Mouse (Mus musculus) bone marrow macrophage, adult 2 months (primary cell): Measurements from ENCODE around the gene Rnpc3. TPM values are rescaled to one million over a fixed set of nuclear protein-coding genes. Genes with fewer than 3 reads are reported as not detected.

Experiments
- H3K27ac ChIP-seq: 2 replicates; pipeline ENCODE4 v1.5.1; 2012; ENCODE audit warnings: low read depth, low read length; ENCODE audit not compliant: insufficient read depth
- H3K4me1 ChIP-seq: 2 replicates; pipeline ENCODE4 v1.6.1; 2012; ENCODE audit warnings: low read length; ENCODE audit not compliant: control insufficient read depth, insufficient read depth
- H3K4me3 ChIP-seq: 2 replicates; pipeline ENCODE4 v1.5.1; 2012; ENCODE audit warnings: mild to moderate bottlenecking, low read length, moderate library complexity; ENCODE audit not compliant: insufficient read depth
- CTCF ChIP-seq: IDR thresholded peaks from 2 replicates; pipeline ENCODE4 v1.5.1; 2012; ENCODE audit warnings: low read depth, mild to moderate bottlenecking, low read length, moderate library complexity
- POLR2A ChIP-seq: IDR thresholded peaks from 2 replicates; pipeline ENCODE4 v1.6.1; 2012; ENCODE audit warnings: mild to moderate bottlenecking, low read depth, low read length, borderline replicate concordance
- polyA plus RNA-seq: library from polyadenylated mRNA; stranded (reverse); fragments of >200 nt; gene quantifications from 2 replicates; pipeline ENCODE4 v1.2.4, GENCODE M21; 2012; ENCODE audit not compliant: missing spikeins, insufficient read depth, insufficient read length

The Rnpc3 gene
- polyA plus RNA-seq, 1 experiment = 18.8 TPM

DNA sequence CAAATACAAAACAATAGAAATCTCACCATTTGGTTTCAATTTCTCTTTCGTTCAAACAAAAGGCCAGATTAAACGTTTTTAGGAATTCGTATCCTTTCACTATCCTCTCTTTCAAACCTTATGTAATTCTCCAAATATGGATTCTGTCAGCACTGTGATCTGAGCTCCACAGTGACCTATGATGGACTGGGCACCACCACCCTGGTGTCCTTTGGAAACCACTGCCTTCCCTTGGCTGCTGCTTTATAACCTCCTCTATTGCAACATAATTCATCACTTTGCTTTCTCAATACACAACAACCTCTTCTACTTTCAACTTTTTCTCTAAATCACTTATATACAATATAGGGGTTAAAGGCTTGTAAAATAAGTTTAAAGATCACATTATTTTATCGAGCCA lies 55.4 kb downstream of the Rnpc3 start:
- Histone ChIP-seq H3K27ac (no peak overlapping the region), H3K4me3 (no peak overlapping the region), H3K4me1 (no peaks in the 10 kb centered on the region)
- no peak for TF ChIP-seq POLR2A
- no peak for TF ChIP-seq CTCF

DNA sequence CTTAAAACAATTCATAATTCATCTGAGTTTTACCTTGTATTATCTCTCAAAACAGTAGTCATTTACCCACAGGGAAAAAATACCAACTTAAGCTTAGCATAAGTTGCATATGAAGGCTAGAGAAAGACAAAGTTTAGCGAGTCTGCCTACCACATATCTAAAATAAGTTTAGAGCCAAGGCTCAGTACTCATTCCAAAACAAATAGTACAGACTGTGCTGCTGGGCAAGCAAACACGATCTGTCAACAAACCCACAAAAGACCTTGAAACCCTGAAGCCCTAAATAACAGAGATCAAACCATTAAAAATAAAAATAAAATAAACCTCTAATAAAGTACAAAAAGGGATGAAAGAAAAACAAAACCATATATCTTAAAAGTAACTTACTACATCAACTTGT lies 55.8 kb downstream of the Rnpc3 start:
- H3K27ac ChIP-seq = no peak overlapping the region
- H3K4me1 ChIP-seq = no peaks in the 10 kb centered on the region

DNA sequence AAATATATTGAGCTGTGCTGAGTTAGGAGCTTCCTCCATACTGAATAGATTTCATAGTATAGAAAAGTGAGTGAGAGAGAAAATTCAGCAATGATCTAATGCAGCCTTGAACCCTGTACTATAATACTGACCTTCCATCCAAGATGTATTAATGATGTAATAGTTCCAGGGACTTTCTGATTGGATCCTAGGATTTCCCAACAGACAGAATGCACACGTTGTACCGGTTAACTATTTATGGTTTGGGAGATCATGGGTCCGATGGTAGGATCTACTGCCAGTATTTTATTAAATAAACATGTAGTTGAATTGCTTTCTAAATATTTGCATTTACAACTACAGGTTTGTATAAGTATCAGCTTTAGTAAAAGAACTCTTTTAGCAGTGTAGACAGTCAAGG lies 57.8 kb downstream of the Rnpc3 start:
- H3K4me3 ChIP-seq = no peak overlapping the region
- TF ChIP-seq CTCF (no peak), POLR2A (no peak)
- no peaks in the 10 kb centered on the region for H3K4me1 ChIP-seq
- H3K27ac ChIP-seq = no peak overlapping the region

More for the DNA sequence above, 55.8 kb downstream of the Rnpc3 start:
- no peak overlapping the region for H3K4me3 ChIP-seq
- TF ChIP-seq CTCF (no peak), POLR2A (no peak)

Other genes starting within 250 kb of the Rnpc3 start
- gene Amy2a1, start 97.7 kb downstream of the Rnpc3 start, polyA plus RNA-seq = not detected in 2 replicates
- not detected in 2 replicates for gene Amy1, start 23.4 kb downstream of the Rnpc3 start, polyA plus RNA-seq